Mouse (Mus musculus) heart, embryonic 12.5 days (tissue): ENCODE data around the gene Pnmal2. TPM values are rescaled to one million over a fixed set of nuclear protein-coding genes. Genes with fewer than 3 reads are reported as not detected.

Source experiments
- ATAC-seq: fragments of 200-750 bp; cut with Nextera tagmentation; 2 replicates; pipeline ENCODE4 v1.8.0; 2017; ENCODE audit warnings: moderate TSS enrichment, moderate library complexity; ENCODE audit not compliant: insufficient number of reproducible peaks, low FRiP score
- H3K27ac ChIP-seq: fragments of 300-500 bp; sonication (generic); 2 replicates; pipeline ENCODE4 v1.5.1; 2016; ENCODE audit warnings: mild to moderate bottlenecking, moderate library complexity; ENCODE audit not compliant: poor library complexity, severe bottlenecking
- H3K27me3 ChIP-seq: fragments of 300-500 bp; sonication (generic); replicated peaks from 2 replicates; pipeline ENCODE4 v1.6.1; 2016; ENCODE audit warnings: mild to moderate bottlenecking, moderate library complexity
- H3K36me3 ChIP-seq: fragments of 300-500 bp; sonication (generic); 2 replicates; pipeline ENCODE4 v1.6.1; 2016; ENCODE audit warnings: mild to moderate bottlenecking, moderate library complexity
- H3K4me1 ChIP-seq: fragments of 300-500 bp; sonication (generic); replicated peaks from 2 replicates; pipeline ENCODE4 v1.6.1; 2016; ENCODE audit warnings: mild to moderate bottlenecking
- H3K4me2 ChIP-seq: fragments of 300-500 bp; sonication (generic); 2 replicates; pipeline ENCODE4 v1.6.1; 2016; ENCODE audit warnings: mild to moderate bottlenecking, moderate library complexity
- H3K4me3 ChIP-seq: fragments of 300-500 bp; sonication (generic); 2 replicates; pipeline ENCODE4 v1.5.1; 2016; ENCODE audit warnings: mild to moderate bottlenecking
- H3K9ac ChIP-seq: fragments of 300-500 bp; sonication (generic); 2 replicates; pipeline ENCODE4 v1.6.1; 2016; ENCODE audit warnings: mild to moderate bottlenecking, moderate library complexity
- H3K9me3 ChIP-seq: fragments of 300-500 bp; sonication (generic); replicated peaks from 2 replicates; pipeline ENCODE4 v1.6.1; 2016; ENCODE audit warnings: mild to moderate bottlenecking, moderate library complexity
- WGBS: fragments of 180-500 bp; shearing (Covaris S2); methylation state at CpG from one replicate; pipeline ENCODE4 v1.1.7; 2016; 5-methylcytosine and 5-hydroxymethylcytosine counted together
- polyA plus RNA-seq: library from polyadenylated mRNA; unstranded; fragments of >200 nt; fragmentation: Nextera tagmentation; extraction: Ambion mirVana; gene quantifications from 2 replicates; pipeline ENCODE4 v1.2.1, GENCODE M21; 2016

The Pnmal2 gene
- 3.5 and 4.2 TPM in 2 replicates for polyA plus RNA-seq

- Histone ChIP-seq H3K9me3 (no peaks in the 10 kb centered on the region), H3K27me3 (peaks cover 41% of the 10 kb centered on the region), H3K4me1 (peaks cover 55% of the 10 kb centered on the region), H3K36me3 (no peaks in the 10 kb centered on the region), H3K4me3 (peak within 1 kb of the TSS; percentile 63), H3K4me2 (peak within 1 kb of the TSS; percentile 96), H3K27ac (no peak within 1 kb of the TSS), H3K9ac (peak within 1 kb of the TSS; percentile 75)
- 16% methylated on average over 36 of the region's 36 CpGs for WGBS
- peak; percentile 70; the same call in 1 of the 2 replicates for ATAC-seq
Observed at GRCm38 (mm10) chr7:16944061-16944807, at the start of gene Pnmal2. TSS of gene Pnmal2 (plus strand) at chr7:16944682.

- peaks cover 45% of the 10 kb centered on the region for H3K4me1 ChIP-seq
- peak overlapping the region; percentile 71 for H3K4me2 ChIP-seq
- H3K9ac ChIP-seq: no peak overlapping the region
- peak overlapping the region; percentile 20 for H3K4me3 ChIP-seq
- no peaks in the 10 kb centered on the region for H3K36me3 ChIP-seq
- no peak overlapping the region for H3K27ac ChIP-seq
- H3K27me3 ChIP-seq: peaks cover 50% of the 10 kb centered on the region
- 0 out of 2 replicates have a peak, but pooled peaks have one; percentile 1 for ATAC-seq
- no peaks in the 10 kb centered on the region for H3K9me3 ChIP-seq
- under 1% methylated on average over 24 of the region's 24 CpGs for WGBS
Observed at GRCm38 (mm10) chr7:16895000-16895399, 49.5 kb upstream of the Pnmal2 start.

DNA sequence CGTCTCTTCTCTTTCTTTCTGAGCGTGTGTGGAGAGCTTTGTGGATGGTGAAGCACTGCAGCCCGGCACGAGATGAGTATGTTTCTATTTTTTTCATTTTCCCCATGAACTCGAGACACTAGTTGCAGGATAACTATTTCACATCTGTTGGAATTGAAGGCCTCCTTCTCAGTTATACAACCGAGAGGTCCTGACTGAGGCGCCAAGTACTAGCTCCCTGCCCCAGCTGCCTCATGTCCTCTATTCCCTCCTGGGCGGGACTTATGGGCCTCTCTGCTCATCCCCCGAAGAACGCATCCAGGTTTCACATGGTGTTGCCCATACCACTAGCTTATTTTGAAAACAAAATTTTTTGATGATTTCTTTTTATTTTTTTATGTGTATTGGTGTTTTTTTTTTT, 49.0 kb upstream of the Pnmal2 start:
- no peak overlapping the region for H3K9ac ChIP-seq
- 31% methylated on average over 10 of the region's 10 CpGs for WGBS
- ATAC-seq: no peak
- peaks cover 55% of the 10 kb centered on the region for H3K27me3 ChIP-seq
- peaks cover 42% of the 10 kb centered on the region for H3K4me1 ChIP-seq
- H3K36me3 ChIP-seq: no peaks in the 10 kb centered on the region
- H3K9me3 ChIP-seq: no peaks in the 10 kb centered on the region
- H3K27ac ChIP-seq: no peak overlapping the region
- H3K4me3 ChIP-seq: peak overlapping the region; percentile 20; the same call in 1 of the 2 replicates
- H3K4me2 ChIP-seq: peak overlapping the region; percentile 71

- H3K4me1 ChIP-seq: peaks cover 21% of the 10 kb centered on the region
- H3K9me3 ChIP-seq: no peaks in the 10 kb centered on the region
- 34% methylated on average over 5 of the region's 5 CpGs for WGBS
- ATAC-seq: no peak
- no peaks in the 10 kb centered on the region for H3K36me3 ChIP-seq
- peaks cover 66% of the 10 kb centered on the region for H3K27me3 ChIP-seq
- no peak overlapping the region for H3K27ac ChIP-seq
- no peak overlapping the region for H3K4me2 ChIP-seq
- no peak overlapping the region for H3K9ac ChIP-seq
- H3K4me3 ChIP-seq: no peak overlapping the region
Observed at GRCm38 (mm10) chr7:16900526-16900925, 44.0 kb upstream of the Pnmal2 start.

GRCm38 (mm10) chr7:16903439-16903955, 41.0 kb upstream of the Pnmal2 start:
- H3K36me3 ChIP-seq: no peaks in the 10 kb centered on the region
- H3K27ac ChIP-seq: no peak overlapping the region
- H3K4me2 ChIP-seq: no peak overlapping the region
- no peak for ATAC-seq
- H3K4me1 ChIP-seq: peaks cover 49% of the 10 kb centered on the region
- no peaks in the 10 kb centered on the region for H3K9me3 ChIP-seq
- H3K27me3 ChIP-seq: peaks cover 64% of the 10 kb centered on the region
- WGBS: 85% methylated on average over 2 of the region's 2 CpGs
- H3K9ac ChIP-seq: no peak overlapping the region
- H3K4me3 ChIP-seq: no peak overlapping the region

GRCm38 (mm10) chr7:16904120-16904675, 40.3 kb upstream of the Pnmal2 start:
- Histone ChIP-seq H3K27me3 (peaks cover 62% of the 10 kb centered on the region), H3K4me3 (no peak overlapping the region), H3K4me1 (peaks cover 56% of the 10 kb centered on the region), H3K4me2 (no peak overlapping the region), H3K27ac (no peak overlapping the region), H3K36me3 (no peaks in the 10 kb centered on the region), H3K9ac (no peak overlapping the region), H3K9me3 (no peaks in the 10 kb centered on the region)
- no peak for ATAC-seq
- 40% methylated on average over 9 of the region's 10 CpGs for WGBS

GRCm38 (mm10) chr7:16905491-16906021, 38.9 kb upstream of the Pnmal2 start:
- 41% methylated on average over 9 of the region's 9 CpGs for WGBS
- Histone ChIP-seq H3K4me2 (no peak overlapping the region), H3K9me3 (no peaks in the 10 kb centered on the region), H3K27ac (no peak overlapping the region), H3K9ac (no peak overlapping the region), H3K27me3 (peaks cover 58% of the 10 kb centered on the region), H3K36me3 (no peaks in the 10 kb centered on the region), H3K4me3 (no peak overlapping the region), H3K4me1 (peaks cover 60% of the 10 kb centered on the region)
- ATAC-seq: no peak

DNA sequence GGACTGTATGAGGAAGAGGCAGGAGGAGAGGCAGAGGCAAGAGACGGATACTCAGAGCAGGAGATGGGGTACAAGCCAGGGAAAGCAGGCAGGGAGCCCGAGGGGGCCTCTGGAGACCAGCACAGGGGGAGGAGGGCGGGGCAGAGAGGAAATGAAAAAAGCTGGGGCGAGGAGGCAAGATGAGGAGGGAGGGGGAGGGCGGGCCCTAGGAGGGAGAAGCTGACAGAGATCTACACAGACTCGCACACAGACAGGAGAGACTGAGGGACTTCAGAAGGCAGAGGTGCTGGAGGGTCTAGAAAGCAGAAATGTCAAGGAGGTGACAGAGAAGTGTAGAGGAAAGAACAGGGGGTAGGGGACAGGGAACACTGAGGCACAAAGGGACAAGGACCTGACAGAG, 38.2 kb upstream of the Pnmal2 start, which contains the start of gene Ptgir:
TSS of gene Ptgir (plus strand) at position 210 of the 400 bp plus-strand sequence.
- Histone ChIP-seq H3K9ac (no peak within 1 kb of the TSS), H3K27me3 (peaks cover 56% of the 10 kb centered on the region), H3K4me1 (peaks cover 60% of the 10 kb centered on the region), H3K9me3 (no peaks in the 10 kb centered on the region), H3K4me2 (no peak within 1 kb of the TSS), H3K36me3 (no peaks in the 10 kb centered on the region), H3K27ac (no peak within 1 kb of the TSS), H3K4me3 (no peak within 1 kb of the TSS)
- 21% methylated on average over 6 of the region's 6 CpGs for whole genome bisulfite sequencing
- ATAC-seq: no peak

GRCm38 (mm10) chr7:16906889-16907559, 37.5 kb upstream of the Pnmal2 start:
- peaks cover 56% of the 10 kb centered on the region for H3K4me1 ChIP-seq
- WGBS: 83% methylated on average over 41 of the region's 41 CpGs
- no peak overlapping the region for H3K4me2 ChIP-seq
- no peak for ATAC-seq
- H3K9me3 ChIP-seq: no peaks in the 10 kb centered on the region
- H3K27me3 ChIP-seq: peaks cover 54% of the 10 kb centered on the region
- H3K9ac ChIP-seq: no peak overlapping the region
- H3K4me3 ChIP-seq: no peak overlapping the region
- H3K27ac ChIP-seq: no peak overlapping the region
- no peaks in the 10 kb centered on the region for H3K36me3 ChIP-seq

- Histone ChIP-seq H3K9ac (0 out of 2 replicates have a peak overlapping the region, but pooled peaks have one; percentile 24), H3K4me3 (no peak overlapping the region), H3K27ac (no peak overlapping the region), H3K9me3 (no peaks in the 10 kb centered on the region), H3K36me3 (no peaks in the 10 kb centered on the region), H3K27me3 (peaks cover 53% of the 10 kb centered on the region), H3K4me2 (peak overlapping the region; percentile 7; the same call in 1 of the 2 replicates), H3K4me1 (peaks cover 52% of the 10 kb centered on the region)
- ATAC-seq: no peak; the same call in 1 of the 2 replicates
- WGBS: 8% methylated on average over 7 of the region's 7 CpGs
Observed at GRCm38 (mm10) chr7:16907842-16908241, 36.6 kb upstream of the Pnmal2 start.
